Mouse (Mus musculus) small intestine, adult 2 months (tissue): ENCODE data around the gene Olfr311.

Experiments used
- CTCF ChIP-seq: fragments of 200-500 bp; IDR thresholded peaks from 2 replicates; pipeline ENCODE4 v1.5.1; 2012; ENCODE audit warnings: low read depth, mild to moderate bottlenecking, control low read depth, inconsistent platforms, low read length, moderate library complexity, mixed read lengths; ENCODE audit not compliant: insufficient replicate concordance, insufficient read length; ENCODE audit errors: extremely low read depth
- POLR2A ChIP-seq: fragments of 200-500 bp; IDR thresholded peaks from 2 replicates; pipeline ENCODE4 v1.6.1; 2012; ENCODE audit warnings: low read depth, mild to moderate bottlenecking, control low read depth, inconsistent platforms, low read length, moderate library complexity

DNA sequence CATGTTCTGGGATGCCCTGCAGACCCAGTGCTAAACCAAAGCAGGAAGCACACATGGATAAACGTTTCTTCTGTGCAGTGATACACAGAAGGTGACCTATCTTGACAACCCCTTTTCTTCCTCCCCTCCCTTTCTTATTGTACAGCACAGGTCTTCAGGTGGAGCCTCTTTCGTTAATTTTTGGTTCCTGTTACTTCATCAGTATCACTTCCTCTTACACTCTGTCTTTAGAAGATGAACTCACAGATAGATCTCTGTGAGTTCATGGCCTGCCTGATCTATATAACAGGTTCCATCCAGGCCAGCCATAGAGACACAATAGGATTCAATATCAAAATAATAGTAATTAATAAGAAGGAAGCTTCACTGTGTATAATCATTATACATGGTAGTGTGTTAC, 49.0 kb upstream of the Olfr311 start:
- no peak for TF ChIP-seq CTCF
- no peak for TF ChIP-seq POLR2A
